Mouse (Mus musculus): ENCODE data around the gene Ppp4r2. TPM values are rescaled to one million over a fixed set of nuclear protein-coding genes. Genes with fewer than 3 reads are reported as not detected.

The Ppp4r2 gene
- polyA plus RNA-seq, 1 experiment from 2014 or later: 26.5 TPM

DNA sequence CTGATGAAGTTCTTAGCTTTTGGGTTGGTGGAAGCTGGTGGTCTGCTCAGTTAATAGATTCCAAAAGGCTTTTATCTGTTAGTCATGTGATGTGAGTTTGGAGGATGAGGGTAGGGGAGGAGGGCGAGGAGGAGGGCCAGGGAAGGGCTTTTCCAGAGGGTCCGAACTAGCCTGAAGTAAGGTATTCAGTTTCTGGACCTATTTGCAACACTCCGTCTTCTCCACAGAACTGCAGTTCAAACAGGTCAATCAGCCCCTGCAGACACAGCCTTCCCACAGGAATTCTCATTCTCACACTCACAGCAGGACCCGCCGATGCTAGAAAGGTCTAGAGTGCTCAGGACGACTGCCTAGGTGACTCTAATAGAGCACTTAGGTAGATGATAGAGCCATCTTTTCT, 39.8 kb downstream of the Ppp4r2 start:
- Histone ChIP-seq H3K4me2 (ENCODE audit: low read depth, low read length) (no peak overlapping the region), H3K9me3 (ENCODE audit: control insufficient read depth, low read length) (no peaks in the 10 kb centered on the region), H3K27ac (ENCODE audit: low read depth, low read length) (no peak overlapping the region), H3K9ac (replicated peaks; ENCODE audit: low read depth, low read length) (no peak overlapping the region), H3K36me3 (ENCODE audit: control insufficient read depth, insufficient read depth, low read length) (no peaks in the 10 kb centered on the region), H3K27me3 (ENCODE audit: control insufficient read depth, insufficient read depth, low read length) (no peaks in the 10 kb centered on the region), H3K4me1 (ENCODE audit: control insufficient read depth, insufficient read depth, low read length) (no peaks in the 10 kb centered on the region), H3K4me3 (ENCODE audit: low read depth, low read length) (no peak overlapping the region)
- 75% methylated on average over 6 of the region's 6 CpGs for WGBS
- no peak for ATAC-seq (ENCODE audit: low read depth)

DNA sequence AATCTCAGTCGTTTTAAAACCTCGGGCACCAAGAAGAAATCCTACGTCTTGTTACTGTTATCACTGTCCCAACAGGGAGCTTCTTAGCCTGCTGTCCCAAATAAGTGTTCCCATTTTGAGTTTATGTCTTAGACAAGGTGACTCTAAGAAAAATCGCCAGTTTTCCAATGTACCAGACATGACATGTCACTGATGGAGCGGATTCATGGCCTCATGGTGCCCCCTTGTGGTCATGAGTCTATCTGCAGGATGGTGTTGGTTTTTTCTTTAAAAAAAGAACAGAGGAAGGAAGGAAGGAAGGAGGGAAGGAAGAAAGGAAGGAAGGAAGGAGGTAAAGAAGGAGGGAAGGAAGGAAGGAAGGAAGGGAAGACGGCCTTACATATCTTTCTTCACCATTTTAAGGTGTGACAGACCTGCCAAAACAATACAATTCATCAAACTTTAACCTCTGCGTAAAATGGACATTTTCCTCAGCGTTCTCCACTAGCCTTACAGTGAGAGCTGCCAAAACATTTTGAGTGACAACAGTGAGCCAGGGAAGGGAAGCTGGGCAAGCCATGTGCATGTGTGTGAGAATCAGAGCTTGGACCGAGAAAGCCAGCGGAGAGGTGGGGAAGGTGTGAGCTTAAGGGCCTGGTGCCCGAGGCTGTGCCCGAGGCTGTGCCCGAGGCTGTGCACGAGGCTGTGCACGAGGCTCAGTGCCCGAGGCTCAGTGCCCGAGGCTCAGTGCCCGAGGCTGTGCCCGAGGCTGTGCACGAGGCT, 42.6 kb downstream of the Ppp4r2 start:
- no peaks in the 10 kb centered on the region for H3K27me3 ChIP-seq (ENCODE audit: control insufficient read depth, insufficient read depth, low read length)
- H3K36me3 ChIP-seq (ENCODE audit: control insufficient read depth, insufficient read depth, low read length): no peaks in the 10 kb centered on the region
- H3K4me3 ChIP-seq (ENCODE audit: low read depth, low read length): no peak overlapping the region
- H3K4me1 ChIP-seq (ENCODE audit: control insufficient read depth, insufficient read depth, low read length): no peaks in the 10 kb centered on the region
- H3K27ac ChIP-seq (ENCODE audit: low read depth, low read length): no peak overlapping the region
- no peaks in the 10 kb centered on the region for H3K9me3 ChIP-seq (ENCODE audit: control insufficient read depth, low read length)
- ATAC-seq (ENCODE audit: low read depth): no peak
- no peak overlapping the region for H3K9ac ChIP-seq (replicated peaks; ENCODE audit: low read depth, low read length)
- no peak overlapping the region for H3K4me2 ChIP-seq (ENCODE audit: low read depth, low read length)
- 68% methylated on average over 20 of the region's 20 CpGs for WGBS

GRCm38 (mm10) chr6:100876624-100877017, 43.2 kb downstream of the Ppp4r2 start:
- Histone ChIP-seq H3K9me3 (ENCODE audit: control insufficient read depth, low read length) (no peaks in the 10 kb centered on the region), H3K4me1 (ENCODE audit: control insufficient read depth, insufficient read depth, low read length) (no peaks in the 10 kb centered on the region), H3K36me3 (ENCODE audit: control insufficient read depth, insufficient read depth, low read length) (no peaks in the 10 kb centered on the region), H3K27ac (ENCODE audit: low read depth, low read length) (no peak overlapping the region), H3K4me2 (ENCODE audit: low read depth, low read length) (no peak overlapping the region), H3K4me3 (ENCODE audit: low read depth, low read length) (no peak overlapping the region), H3K9ac (replicated peaks; ENCODE audit: low read depth, low read length) (no peak overlapping the region), H3K27me3 (ENCODE audit: control insufficient read depth, insufficient read depth, low read length) (no peaks in the 10 kb centered on the region)
- WGBS: 88% methylated on average over 12 of the region's 12 CpGs
- ATAC-seq (ENCODE audit: low read depth): no peak

DNA sequence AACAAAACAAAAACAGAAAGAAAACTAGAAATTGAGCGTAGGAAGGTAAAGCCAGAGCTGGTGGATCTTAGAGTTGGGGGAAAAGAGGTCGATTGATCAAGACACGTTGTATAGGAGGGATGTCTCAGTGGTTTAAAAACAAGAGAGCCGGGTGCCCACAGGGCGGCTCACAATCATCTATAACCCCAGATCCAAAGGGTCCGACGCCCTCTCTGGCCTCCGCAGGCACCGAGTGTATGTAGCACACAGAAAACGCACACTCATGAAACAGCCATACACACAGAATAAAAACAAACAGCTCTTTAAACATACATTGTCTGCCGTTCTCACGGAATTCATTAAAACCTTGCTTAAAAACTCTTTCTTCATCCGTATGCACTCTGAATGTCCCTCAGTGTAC, 45.1 kb downstream of the Ppp4r2 start:
- H3K4me2 ChIP-seq (ENCODE audit: low read depth, low read length): no peak overlapping the region
- no peaks in the 10 kb centered on the region for H3K36me3 ChIP-seq (ENCODE audit: control insufficient read depth, insufficient read depth, low read length)
- H3K27ac ChIP-seq (ENCODE audit: low read depth, low read length): no peak overlapping the region
- H3K27me3 ChIP-seq (ENCODE audit: control insufficient read depth, insufficient read depth, low read length): no peaks in the 10 kb centered on the region
- no peak overlapping the region for H3K4me3 ChIP-seq (ENCODE audit: low read depth, low read length)
- no peak overlapping the region for H3K9ac ChIP-seq (replicated peaks; ENCODE audit: low read depth, low read length)
- ATAC-seq (ENCODE audit: low read depth): no peak
- H3K9me3 ChIP-seq (ENCODE audit: control insufficient read depth, low read length): no peaks in the 10 kb centered on the region
- no peaks in the 10 kb centered on the region for H3K4me1 ChIP-seq (ENCODE audit: control insufficient read depth, insufficient read depth, low read length)
- WGBS: 86% methylated on average over 13 of the region's 13 CpGs

GRCm38 (mm10) chr6:100879607-100880006, 46.2 kb downstream of the Ppp4r2 start:
- Histone ChIP-seq H3K27me3 (ENCODE audit: control insufficient read depth, insufficient read depth, low read length) (no peaks in the 10 kb centered on the region), H3K9me3 (ENCODE audit: control insufficient read depth, low read length) (no peaks in the 10 kb centered on the region), H3K4me2 (ENCODE audit: low read depth, low read length) (no peak overlapping the region), H3K9ac (replicated peaks; ENCODE audit: low read depth, low read length) (no peak overlapping the region), H3K27ac (ENCODE audit: low read depth, low read length) (no peak overlapping the region), H3K4me1 (ENCODE audit: control insufficient read depth, insufficient read depth, low read length) (no peaks in the 10 kb centered on the region), H3K4me3 (ENCODE audit: low read depth, low read length) (no peak overlapping the region), H3K36me3 (ENCODE audit: control insufficient read depth, insufficient read depth, low read length) (no peaks in the 10 kb centered on the region)
- ATAC-seq (ENCODE audit: low read depth): no peak
- 59% methylated on average over 10 of the region's 10 CpGs for WGBS

GRCm38 (mm10) chr6:100881657-100882056, 48.2 kb downstream of the Ppp4r2 start:
- Histone ChIP-seq H3K4me2 (ENCODE audit: low read depth, low read length) (no peak overlapping the region), H3K36me3 (ENCODE audit: control insufficient read depth, insufficient read depth, low read length) (no peaks in the 10 kb centered on the region), H3K4me3 (ENCODE audit: low read depth, low read length) (no peak overlapping the region), H3K27ac (ENCODE audit: low read depth, low read length) (no peak overlapping the region), H3K27me3 (ENCODE audit: control insufficient read depth, insufficient read depth, low read length) (no peaks in the 10 kb centered on the region), H3K9ac (replicated peaks; ENCODE audit: low read depth, low read length) (no peak overlapping the region), H3K4me1 (ENCODE audit: control insufficient read depth, insufficient read depth, low read length) (no peaks in the 10 kb centered on the region), H3K9me3 (ENCODE audit: control insufficient read depth, low read length) (no peaks in the 10 kb centered on the region)
- 84% methylated on average over 9 of the region's 9 CpGs for WGBS
- ATAC-seq (ENCODE audit: low read depth): no peak

DNA sequence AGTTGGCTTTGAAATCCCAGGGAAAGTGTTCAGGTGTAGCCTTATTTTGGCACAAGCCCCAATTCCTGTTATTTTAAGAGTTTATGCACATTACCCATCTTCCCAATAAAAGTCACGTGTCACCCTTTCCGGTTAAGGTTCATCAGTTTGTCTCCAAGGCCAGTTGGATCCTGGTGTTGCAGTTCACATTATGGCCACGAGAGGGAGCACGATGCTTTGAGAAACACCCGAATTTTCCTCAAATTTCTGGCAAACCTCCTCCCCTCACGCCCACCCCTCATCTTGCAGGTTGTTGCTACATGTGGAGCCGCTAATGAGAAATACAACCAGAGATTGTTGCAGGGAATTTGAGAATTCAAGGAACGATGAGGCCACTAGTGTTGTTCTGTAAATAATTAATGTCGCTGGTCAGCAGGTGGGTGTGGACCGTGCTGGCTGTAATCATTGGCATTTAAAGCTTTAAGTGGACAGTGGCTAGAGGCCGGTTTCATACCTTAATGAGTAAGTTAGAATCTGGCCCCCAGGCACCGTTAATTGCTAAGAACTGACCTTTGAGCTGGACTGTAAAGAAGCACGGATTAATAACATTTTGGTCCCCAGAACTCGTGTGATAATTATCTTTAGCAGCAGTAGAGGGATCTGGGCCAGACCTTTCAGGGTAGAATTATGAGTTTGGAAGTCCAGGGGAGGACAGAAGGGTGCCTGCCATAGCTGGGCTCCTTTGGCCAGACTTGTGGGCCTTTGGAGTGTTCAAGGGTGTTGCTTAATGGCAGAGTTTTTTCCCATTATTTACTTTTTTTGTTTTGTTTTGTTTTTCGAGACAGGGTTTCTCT, 49.2 kb downstream of the Ppp4r2 start:
- Histone ChIP-seq H3K9me3 (ENCODE audit: control insufficient read depth, low read length) (no peaks in the 10 kb centered on the region), H3K27ac (ENCODE audit: low read depth, low read length) (no peak overlapping the region), H3K4me1 (ENCODE audit: control insufficient read depth, insufficient read depth, low read length) (no peaks in the 10 kb centered on the region), H3K27me3 (ENCODE audit: control insufficient read depth, insufficient read depth, low read length) (no peaks in the 10 kb centered on the region), H3K4me3 (ENCODE audit: low read depth, low read length) (no peak overlapping the region), H3K4me2 (ENCODE audit: low read depth, low read length) (peak overlapping the region; percentile 29; the same call in 1 of the 2 replicates), H3K36me3 (ENCODE audit: control insufficient read depth, insufficient read depth, low read length) (no peaks in the 10 kb centered on the region), H3K9ac (replicated peaks; ENCODE audit: low read depth, low read length) (no peak overlapping the region)
- 17% methylated on average over 15 of the region's 15 CpGs for WGBS
- ATAC-seq (ENCODE audit: low read depth): peak; percentile 28; the same call in 1 of the 2 replicates

GRCm38 (mm10) chr6:100883233-100883632, 49.8 kb downstream of the Ppp4r2 start:
- Histone ChIP-seq H3K4me2 (ENCODE audit: low read depth, low read length) (no peak overlapping the region), H3K9ac (replicated peaks; ENCODE audit: low read depth, low read length) (no peak overlapping the region), H3K36me3 (ENCODE audit: control insufficient read depth, insufficient read depth, low read length) (no peaks in the 10 kb centered on the region), H3K4me1 (ENCODE audit: control insufficient read depth, insufficient read depth, low read length) (no peaks in the 10 kb centered on the region), H3K27me3 (ENCODE audit: control insufficient read depth, insufficient read depth, low read length) (no peaks in the 10 kb centered on the region), H3K9me3 (ENCODE audit: control insufficient read depth, low read length) (no peaks in the 10 kb centered on the region), H3K27ac (ENCODE audit: low read depth, low read length) (no peak overlapping the region), H3K4me3 (ENCODE audit: low read depth, low read length) (no peak overlapping the region)
- no peak for ATAC-seq (ENCODE audit: low read depth)
- WGBS: 52% methylated on average over 13 of the region's 13 CpGs

DNA sequence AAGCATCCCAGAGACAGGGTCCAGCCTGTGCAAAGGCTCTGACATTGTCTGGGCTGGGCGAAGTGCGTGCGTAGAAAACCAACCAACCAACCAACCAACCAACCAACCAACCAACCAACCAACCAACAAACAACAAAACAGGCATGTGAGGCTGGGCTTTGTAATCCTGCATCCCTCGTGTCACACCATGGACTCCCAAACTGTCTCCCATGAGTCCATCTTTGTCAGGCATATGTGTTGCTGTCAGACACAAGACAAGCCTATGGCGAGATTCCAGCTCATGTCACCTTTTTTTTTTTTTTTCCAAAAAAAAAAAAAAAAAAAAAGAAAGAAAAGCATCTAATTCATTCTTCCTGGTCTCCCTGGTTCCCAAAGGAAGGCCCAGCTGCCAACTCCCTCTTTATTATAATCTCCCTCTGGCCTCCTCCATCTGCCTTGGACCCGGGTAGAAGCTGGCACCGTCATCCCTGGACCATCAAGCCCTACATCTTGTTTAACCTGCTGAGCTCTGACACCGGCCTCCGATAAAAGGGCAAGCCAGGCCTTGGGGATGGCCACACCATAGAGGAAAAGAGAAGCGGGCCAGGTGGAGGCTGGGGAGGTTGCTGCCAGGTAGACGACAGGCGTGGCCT, 51.3 kb downstream of the Ppp4r2 start:
- no peaks in the 10 kb centered on the region for H3K9me3 ChIP-seq (ENCODE audit: control insufficient read depth, low read length)
- ATAC-seq (ENCODE audit: low read depth): no peak
- H3K4me3 ChIP-seq (ENCODE audit: low read depth, low read length): no peak overlapping the region
- no peaks in the 10 kb centered on the region for H3K27me3 ChIP-seq (ENCODE audit: control insufficient read depth, insufficient read depth, low read length)
- WGBS: 73% methylated on average over 12 of the region's 12 CpGs
- no peak overlapping the region for H3K27ac ChIP-seq (ENCODE audit: low read depth, low read length)
- H3K36me3 ChIP-seq (ENCODE audit: control insufficient read depth, insufficient read depth, low read length): no peaks in the 10 kb centered on the region
- H3K4me1 ChIP-seq (ENCODE audit: control insufficient read depth, insufficient read depth, low read length): no peaks in the 10 kb centered on the region
- H3K4me2 ChIP-seq (ENCODE audit: low read depth, low read length): no peak overlapping the region
- no peak overlapping the region for H3K9ac ChIP-seq (replicated peaks; ENCODE audit: low read depth, low read length)
